Mouse (Mus musculus): ENCODE results near the gene Fads2.

Gene Fads2

GRCm38 (mm10) chr19:10061624-10062023 is 39.9 kb downstream of the Fads2 start:
- DNase-seq (ENCODE audit: low spot score in 2 of 2), result no peak

DNA sequence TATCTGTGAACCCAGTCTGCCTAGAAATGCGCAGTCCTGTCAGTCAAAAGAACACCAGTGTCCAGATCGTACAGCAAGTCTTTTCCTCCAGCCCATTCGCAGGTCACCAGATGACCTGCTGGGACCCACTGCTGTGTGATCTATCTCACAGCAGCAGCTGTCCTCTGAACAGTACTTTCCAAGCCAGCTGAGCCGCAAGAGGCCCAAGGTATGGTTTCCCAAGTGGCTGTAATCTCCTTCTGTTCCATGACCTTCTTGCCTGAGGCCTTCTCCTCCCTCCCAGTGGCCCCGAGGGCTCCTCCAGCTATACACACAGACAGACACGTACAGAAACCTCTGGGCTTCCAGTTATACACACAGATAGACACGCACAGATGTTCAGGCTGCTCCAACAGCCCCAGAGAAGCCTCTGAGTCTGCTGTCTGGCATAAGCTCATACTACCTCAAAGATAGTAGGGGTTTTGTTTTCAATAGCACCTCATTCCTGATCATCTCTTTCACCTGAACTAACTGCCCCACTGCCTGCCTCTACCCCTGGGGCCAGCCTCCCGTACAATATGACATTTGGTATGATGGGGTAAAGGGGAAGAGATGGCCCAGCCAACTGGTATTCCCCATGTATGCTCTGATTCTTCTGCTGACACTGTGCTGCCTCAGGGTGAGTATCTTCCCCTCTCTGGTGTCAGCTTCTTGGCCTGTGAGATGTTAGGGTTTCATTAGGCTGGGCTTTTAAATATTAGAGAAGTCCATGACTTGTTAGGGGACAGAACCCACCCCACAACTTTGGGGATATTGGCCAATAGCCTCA is 40.6 kb downstream of the Fads2 start:
- no peak for DNase-seq (ENCODE audit: low spot score in 2 of 2)

DNA sequence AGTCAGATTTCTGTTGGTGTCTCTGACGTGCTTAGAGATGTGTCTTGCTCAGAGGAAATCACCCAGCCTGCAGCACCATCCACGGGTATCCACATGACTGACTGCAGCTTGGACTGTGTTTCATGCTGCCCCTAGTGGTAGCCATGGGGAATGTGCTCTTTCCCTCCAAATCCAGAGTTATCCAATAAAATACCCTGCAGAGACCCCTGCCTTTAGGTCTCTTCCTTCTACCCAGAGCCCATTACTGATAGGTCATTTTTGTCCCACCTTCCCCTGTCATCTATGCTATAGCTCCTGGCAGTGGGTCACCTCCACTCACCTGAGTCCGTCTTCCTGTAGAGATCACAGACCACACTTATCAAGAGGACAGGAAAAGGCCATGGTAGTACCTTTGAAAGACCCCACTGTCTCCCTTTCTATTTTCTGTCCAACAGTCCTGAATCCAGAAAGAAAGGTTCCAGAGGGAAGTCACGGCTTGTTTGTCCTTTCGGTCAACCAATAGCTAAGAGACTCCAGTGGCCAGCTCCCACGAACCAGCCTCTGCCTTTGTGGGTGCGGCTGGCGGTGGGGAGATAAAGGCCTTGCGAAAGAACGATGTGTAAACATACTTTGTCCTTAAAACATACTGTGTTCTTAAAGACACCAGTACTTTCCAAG is 41.5 kb downstream of the Fads2 start:
- no peak for DNase-seq (ENCODE audit: low spot score in 2 of 2)

DNA sequence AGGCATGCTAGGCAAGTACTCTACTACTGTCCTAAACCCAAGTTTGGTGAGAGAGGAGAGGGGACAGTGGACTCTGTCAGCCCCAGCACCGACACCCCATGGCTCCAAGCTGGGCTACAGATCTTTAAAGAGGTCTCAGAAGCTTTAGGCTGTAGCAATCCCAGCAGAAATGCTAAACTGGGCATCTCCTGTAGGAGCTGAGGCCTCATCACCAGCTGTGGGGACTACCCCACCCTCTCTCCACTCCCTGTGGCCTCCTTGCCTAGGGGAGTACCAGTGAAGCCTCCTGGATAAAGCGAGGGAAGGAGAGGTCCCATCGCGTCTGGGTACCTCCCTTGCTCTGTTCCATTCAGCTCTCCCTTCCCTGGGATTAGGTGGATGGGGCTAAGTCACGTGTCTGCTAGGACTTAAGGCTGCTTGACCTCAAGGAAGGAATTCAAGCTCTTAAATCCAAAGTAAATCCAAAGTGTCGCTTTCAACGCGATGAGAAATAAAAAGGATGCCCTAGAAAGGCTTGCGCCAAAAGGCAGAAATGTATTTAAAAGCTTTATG is 42.6 kb downstream of the Fads2 start:
- DNase-seq (ENCODE audit: low spot score in 2 of 2), result no peak

GRCm38 (mm10) chr19:10058352-10058825 is 43.2 kb downstream of the Fads2 start:
- no peak for DNase-seq (ENCODE audit: low spot score in 2 of 2)

GRCm38 (mm10) chr19:10057486-10058351 is 43.8 kb downstream of the Fads2 start:
- no peak for DNase-seq (ENCODE audit: low spot score in 2 of 2)

- DNase-seq (ENCODE audit: low spot score in 2 of 2), result no peak
Measured at GRCm38 (mm10) chr19:10056686-10057085, 44.9 kb downstream of the Fads2 start.

- DNase-seq (ENCODE audit: low spot score in 2 of 2), result no peak
Measured at GRCm38 (mm10) chr19:10055783-10056660, 45.5 kb downstream of the Fads2 start.

GRCm38 (mm10) chr19:10055261-10055660 is 46.3 kb downstream of the Fads2 start:
- DNase-seq (ENCODE audit: low spot score in 2 of 2), result no peak

- DNase-seq (ENCODE audit: low spot score in 2 of 2), result no peak
Measured at GRCm38 (mm10) chr19:10054361-10055075, 47.0 kb downstream of the Fads2 start.

DNA sequence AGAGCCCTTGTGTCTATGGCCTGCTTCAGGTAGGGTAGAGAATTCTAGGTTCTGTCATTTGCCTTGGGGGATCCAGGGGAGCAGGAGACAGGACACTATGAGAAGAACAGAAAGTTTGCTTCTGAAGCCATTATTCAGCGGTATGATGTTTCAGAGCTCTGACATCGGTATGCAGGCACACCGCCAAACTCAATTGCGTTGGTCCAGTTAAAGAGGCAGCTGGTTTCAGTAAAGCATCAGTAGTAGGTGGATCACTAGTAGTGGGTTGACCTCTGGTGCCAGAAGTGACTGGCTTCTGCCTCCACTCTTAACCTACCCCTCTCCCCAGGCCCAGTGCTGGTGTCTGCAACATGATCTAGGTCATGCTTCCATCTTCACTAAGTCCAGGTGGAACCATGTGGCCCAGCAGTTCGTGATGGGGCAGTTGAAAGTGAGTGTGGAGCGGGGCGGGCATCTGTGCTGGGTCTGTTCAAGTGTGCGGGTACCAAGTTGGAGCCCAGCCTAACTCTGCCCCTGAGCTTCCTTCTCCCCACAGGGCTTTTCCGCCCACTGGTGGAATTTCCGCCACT is 47.8 kb downstream of the Fads2 start:
- DNase-seq (ENCODE audit: low spot score in 2 of 2), result no peak

DNA sequence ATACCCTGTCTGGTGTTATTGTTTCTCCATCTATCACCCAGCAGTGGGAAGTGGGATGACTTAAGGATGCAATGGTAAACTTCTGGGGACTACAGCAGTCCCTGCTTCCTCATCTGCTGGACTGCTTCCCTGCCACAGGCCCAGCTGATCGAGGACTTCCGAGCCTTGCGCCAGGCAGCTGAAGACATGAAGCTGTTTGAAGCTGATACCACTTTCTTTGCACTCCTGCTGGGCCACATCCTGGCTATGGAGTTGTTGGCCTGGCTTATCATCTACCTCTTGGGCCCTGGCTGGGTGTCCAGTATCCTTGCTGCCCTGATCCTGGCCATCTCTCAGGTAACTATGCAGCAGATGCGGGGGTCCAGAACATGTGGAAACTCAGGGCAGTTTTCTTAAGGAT is 48.8 kb downstream of the Fads2 start:
- DNase-seq (ENCODE audit: low spot score in 2 of 2), result no peak

GRCm38 (mm10) chr19:10050438-10050837 is 51.1 kb downstream of the Fads2 start:
- no peak for DNase-seq (ENCODE audit: low spot score in 2 of 2)

GRCm38 (mm10) chr19:10049533-10049932 is 52.0 kb downstream of the Fads2 start:
- DNase-seq (ENCODE audit: low spot score in 2 of 2), result no peak

GRCm38 (mm10) chr19:10046983-10047382 is 54.6 kb downstream of the Fads2 start:
- no peak for DNase-seq (ENCODE audit: low spot score in 2 of 2)

- no peak for DNase-seq (ENCODE audit: low spot score in 2 of 2)
Measured at GRCm38 (mm10) chr19:10046346-10046745, 55.2 kb downstream of the Fads2 start.

GRCm38 (mm10) chr19:10045707-10046106 is 55.8 kb downstream of the Fads2 start:
- DNase-seq (ENCODE audit: low spot score in 2 of 2), result no peak

- no peak for DNase-seq (ENCODE audit: low spot score in 2 of 2)
Measured at GRCm38 (mm10) chr19:10043643-10044042, 57.9 kb downstream of the Fads2 start.

DNA sequence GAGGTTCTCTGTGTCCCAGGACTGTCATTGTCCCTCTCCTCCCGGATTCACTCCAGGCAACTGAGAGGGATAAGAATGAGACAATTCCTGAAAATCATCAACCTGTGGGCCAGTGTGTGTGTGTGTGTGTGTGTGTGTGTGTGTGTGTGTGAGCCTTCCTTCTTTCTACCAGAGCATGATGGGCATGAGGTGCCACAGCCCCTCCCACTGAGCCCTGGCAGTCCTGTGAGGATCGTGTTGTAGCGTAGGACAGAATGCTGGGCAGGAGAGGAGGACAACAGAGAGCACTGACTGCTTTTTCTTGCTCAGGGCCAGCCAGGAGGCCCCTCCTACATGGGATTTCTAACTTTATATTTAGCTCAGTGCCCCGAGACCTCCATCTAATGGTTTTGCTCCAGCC is 58.7 kb downstream of the Fads2 start:
- DNase-seq (ENCODE audit: low spot score in 2 of 2), result no peak

GRCm38 (mm10) chr19:10042232-10042631 is 59.3 kb downstream of the Fads2 start:
- no peak for DNase-seq (ENCODE audit: low spot score in 2 of 2)

Data from frontal cortex, postnatal 10 days (tissue).